Mouse (Mus musculus) testis, adult 2 months (tissue): ENCODE measurements around the gene Itgb5.

ENCODE experiments used
- CTCF ChIP-seq: fragments of 200-500 bp; IDR thresholded peaks from 2 replicates; pipeline ENCODE4 v1.5.1; 2012; ENCODE audit warnings: low read depth, mild to moderate bottlenecking, inconsistent platforms, low read length, moderate library complexity; ENCODE audit not compliant: control insufficient read depth, insufficient read depth, insufficient replicate concordance
- POLR2A ChIP-seq: fragments of 200-500 bp; IDR thresholded peaks from 2 replicates; pipeline ENCODE4 v1.6.1; 2012; ENCODE audit warnings: low read depth, mild to moderate bottlenecking, inconsistent platforms, low read length, moderate library complexity; ENCODE audit not compliant: control insufficient read depth

- TF ChIP-seq CTCF (no peak), POLR2A (no peak)
These were observed 48.7 kb downstream of the Itgb5 start for GRCm38 (mm10) chr16:33878041-33878783.
